Mouse (Mus musculus): Measurements from ENCODE around the gene Epb41. TPM values are rescaled to one million over a fixed set of nuclear protein-coding genes. Genes with fewer than 3 reads are reported as not detected.

Gene Epb41
- polyA plus RNA-seq, 1 experiment from 2014 or later: 69.9 TPM

- DNase-seq (ENCODE audit: low spot score) (no peak), ATAC-seq (no peak)
- no peak overlapping the region for H3K4me2 ChIP-seq (ENCODE audit: low read length)
- no peak overlapping the region for H3K9ac ChIP-seq (ENCODE audit: low read length)
- no peaks in the 10 kb centered on the region for H3K4me1 ChIP-seq (ENCODE audit: control insufficient read depth, insufficient read depth, low read length)
- 0 out of 2 replicates have a peak, but pooled peaks cover 4% of the 10 kb centered on the region for H3K27me3 ChIP-seq (replicated peaks; ENCODE audit: control insufficient read depth, insufficient read depth, low read length)
- no peak overlapping the region for H3K27ac ChIP-seq (ENCODE audit: low read depth, low read length)
- H3K36me3 ChIP-seq (ENCODE audit: control insufficient read depth, insufficient read depth, low read length): no peaks in the 10 kb centered on the region
- no peak overlapping the region for H3K4me3 ChIP-seq (ENCODE audit: low read depth, low read length)
- H3K9me3 ChIP-seq (replicated peaks; ENCODE audit: control insufficient read depth, low read length): no peaks in the 10 kb centered on the region
Measured at GRCm38 (mm10) chr4:132057311-132057710, 17.8 kb downstream of the Epb41 start.

GRCm38 (mm10) chr4:132051321-132052275 is 23.5 kb downstream of the Epb41 start:
- H3K36me3 ChIP-seq (ENCODE audit: control insufficient read depth, insufficient read depth, low read length): no peaks in the 10 kb centered on the region
- no peak for DNase-seq (ENCODE audit: low spot score)
- 77% methylated on average over 10 of the region's 10 CpGs for WGBS
- no peak overlapping the region for H3K9ac ChIP-seq (ENCODE audit: low read length)
- H3K27ac ChIP-seq (ENCODE audit: low read depth, low read length): no peak overlapping the region
- no peak for ATAC-seq
- H3K4me2 ChIP-seq (ENCODE audit: low read length): no peak overlapping the region
- H3K9me3 ChIP-seq (replicated peaks; ENCODE audit: control insufficient read depth, low read length): no peaks in the 10 kb centered on the region
- H3K27me3 ChIP-seq (replicated peaks; ENCODE audit: control insufficient read depth, insufficient read depth, low read length): 0 out of 2 replicates have a peak, but pooled peaks cover 7% of the 10 kb centered on the region
- H3K4me1 ChIP-seq (ENCODE audit: control insufficient read depth, insufficient read depth, low read length): peaks cover 6% of the 10 kb centered on the region; the same call in 1 of the 2 replicates
- no peak overlapping the region for H3K4me3 ChIP-seq (ENCODE audit: low read depth, low read length)

GRCm38 (mm10) chr4:132049549-132050200 is 25.4 kb downstream of the Epb41 start:
- Histone ChIP-seq H3K27ac (ENCODE audit: low read depth, low read length) (no peak overlapping the region), H3K4me2 (ENCODE audit: low read length) (peak overlapping the region; percentile 65), H3K9ac (ENCODE audit: low read length) (0 out of 2 replicates have a peak overlapping the region, but pooled peaks have one; percentile 17), H3K27me3 (replicated peaks; ENCODE audit: control insufficient read depth, insufficient read depth, low read length) (0 out of 2 replicates have a peak, but pooled peaks cover 7% of the 10 kb centered on the region), H3K4me1 (ENCODE audit: control insufficient read depth, insufficient read depth, low read length) (peaks cover 10% of the 10 kb centered on the region; the same call in 1 of the 2 replicates), H3K4me3 (ENCODE audit: low read depth, low read length) (peak overlapping the region; percentile 93), H3K36me3 (ENCODE audit: control insufficient read depth, insufficient read depth, low read length) (no peaks in the 10 kb centered on the region), H3K9me3 (replicated peaks; ENCODE audit: control insufficient read depth, low read length) (no peaks in the 10 kb centered on the region)
- WGBS: 6% methylated on average over 14 of the region's 15 CpGs
- DNase-seq (ENCODE audit: low spot score): peak; percentile 58
- no peak for ATAC-seq

GRCm38 (mm10) chr4:132048995-132049404 is 26.1 kb downstream of the Epb41 start:
- peaks cover 10% of the 10 kb centered on the region; the same call in 1 of the 2 replicates for H3K4me1 ChIP-seq (ENCODE audit: control insufficient read depth, insufficient read depth, low read length)
- peak overlapping the region; percentile 96 for H3K27ac ChIP-seq (ENCODE audit: low read depth, low read length)
- H3K4me3 ChIP-seq (ENCODE audit: low read depth, low read length): peak overlapping the region; percentile 93
- H3K9ac ChIP-seq (ENCODE audit: low read length): peak overlapping the region; percentile 96
- peak; percentile 99 for ATAC-seq
- 0 out of 2 replicates have a peak, but pooled peaks cover 7% of the 10 kb centered on the region for H3K27me3 ChIP-seq (replicated peaks; ENCODE audit: control insufficient read depth, insufficient read depth, low read length)
- no peaks in the 10 kb centered on the region for H3K36me3 ChIP-seq (ENCODE audit: control insufficient read depth, insufficient read depth, low read length)
- H3K4me2 ChIP-seq (ENCODE audit: low read length): peak overlapping the region; percentile 65
- under 1% methylated on average over 18 of the region's 46 CpGs for WGBS
- DNase-seq (ENCODE audit: low spot score): peak; percentile 99
- H3K9me3 ChIP-seq (replicated peaks; ENCODE audit: control insufficient read depth, low read length): no peaks in the 10 kb centered on the region

GRCm38 (mm10) chr4:132048011-132048991 is 26.8 kb downstream of the Epb41 start:
- Histone ChIP-seq H3K9ac (ENCODE audit: low read length) (peak overlapping the region; percentile 96), H3K4me1 (ENCODE audit: control insufficient read depth, insufficient read depth, low read length) (peaks cover 10% of the 10 kb centered on the region; the same call in 1 of the 2 replicates), H3K9me3 (replicated peaks; ENCODE audit: control insufficient read depth, low read length) (no peaks in the 10 kb centered on the region), H3K4me2 (ENCODE audit: low read length) (peak overlapping the region; percentile 65), H3K27ac (ENCODE audit: low read depth, low read length) (peak overlapping the region; percentile 96), H3K36me3 (ENCODE audit: control insufficient read depth, insufficient read depth, low read length) (no peaks in the 10 kb centered on the region), H3K27me3 (replicated peaks; ENCODE audit: control insufficient read depth, insufficient read depth, low read length) (0 out of 2 replicates have a peak, but pooled peaks cover 7% of the 10 kb centered on the region), H3K4me3 (ENCODE audit: low read depth, low read length) (peak overlapping the region; percentile 93)
- WGBS: 1% methylated on average over 76 of the region's 95 CpGs
- DNase-seq (ENCODE audit: low spot score): peak; percentile 61
- peak; percentile 61 for ATAC-seq

GRCm38 (mm10) chr4:132043726-132044125 is 31.4 kb downstream of the Epb41 start:
- no peak overlapping the region for H3K4me2 ChIP-seq (ENCODE audit: low read length)
- H3K9ac ChIP-seq (ENCODE audit: low read length): no peak overlapping the region
- H3K9me3 ChIP-seq (replicated peaks; ENCODE audit: control insufficient read depth, low read length): no peaks in the 10 kb centered on the region
- 94% methylated on average over 3 of the region's 3 CpGs for WGBS
- ATAC-seq: no peak
- no peak overlapping the region for H3K4me3 ChIP-seq (ENCODE audit: low read depth, low read length)
- H3K27ac ChIP-seq (ENCODE audit: low read depth, low read length): no peak overlapping the region
- H3K36me3 ChIP-seq (ENCODE audit: control insufficient read depth, insufficient read depth, low read length): no peaks in the 10 kb centered on the region
- no peaks in the 10 kb centered on the region for H3K27me3 ChIP-seq (replicated peaks; ENCODE audit: control insufficient read depth, insufficient read depth, low read length)
- peaks cover 4% of the 10 kb centered on the region; the same call in 1 of the 2 replicates for H3K4me1 ChIP-seq (ENCODE audit: control insufficient read depth, insufficient read depth, low read length)
- DNase-seq (ENCODE audit: low spot score): no peak

- 76% methylated on average over 6 of the region's 6 CpGs for WGBS
- no peak overlapping the region for H3K9ac ChIP-seq (ENCODE audit: low read length)
- H3K4me1 ChIP-seq (ENCODE audit: control insufficient read depth, insufficient read depth, low read length): peaks cover 4% of the 10 kb centered on the region; the same call in 1 of the 2 replicates
- no peaks in the 10 kb centered on the region for H3K27me3 ChIP-seq (replicated peaks; ENCODE audit: control insufficient read depth, insufficient read depth, low read length)
- H3K9me3 ChIP-seq (replicated peaks; ENCODE audit: control insufficient read depth, low read length): no peaks in the 10 kb centered on the region
- H3K27ac ChIP-seq (ENCODE audit: low read depth, low read length): no peak overlapping the region
- no peaks in the 10 kb centered on the region for H3K36me3 ChIP-seq (ENCODE audit: control insufficient read depth, insufficient read depth, low read length)
- no peak for DNase-seq (ENCODE audit: low spot score)
- no peak for ATAC-seq
- H3K4me2 ChIP-seq (ENCODE audit: low read length): no peak overlapping the region
- no peak overlapping the region for H3K4me3 ChIP-seq (ENCODE audit: low read depth, low read length)
Measured at GRCm38 (mm10) chr4:132041471-132042332, 33.4 kb downstream of the Epb41 start.
